Mouse (Mus musculus): ENCODE results near the gene Sall4. TPM values are rescaled to one million over a fixed set of nuclear protein-coding genes. Genes with fewer than 3 reads are reported as not detected.

The Sall4 gene
- polyA plus RNA-seq, 1 experiment, result 0.01 TPM

DNA sequence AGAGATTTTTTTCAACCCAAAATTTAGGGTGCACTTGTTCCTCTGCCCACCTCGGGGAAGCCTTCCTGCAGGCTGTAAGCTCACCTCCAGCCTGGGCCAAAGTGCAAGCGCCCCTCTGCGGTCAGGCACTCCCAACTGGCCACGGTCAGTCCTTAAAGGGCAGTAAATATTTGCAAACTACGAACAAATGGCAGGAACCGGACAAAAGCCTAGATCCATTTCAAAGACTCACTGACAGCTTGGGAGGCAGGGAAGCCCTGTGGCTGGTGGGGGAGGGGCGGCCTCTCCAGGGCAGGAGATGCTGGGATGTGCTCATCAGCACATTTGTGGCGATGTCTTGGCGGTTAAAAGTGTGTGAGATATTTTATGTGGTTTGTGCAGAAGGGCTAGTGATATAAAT, 12.3 kb upstream of the Sall4 start:
- Histone ChIP-seq H3K4me3 (replicated peaks) (no peak overlapping the region), H3K9me3 (ENCODE audit: control insufficient read depth, low read length) (no peaks in the 10 kb centered on the region), H3K4me1 (ENCODE audit: control insufficient read depth) (no peaks in the 10 kb centered on the region), H3K27me3 (ENCODE audit: control insufficient read depth) (no peaks in the 10 kb centered on the region), H3K36me3 (ENCODE audit: control insufficient read depth) (no peaks in the 10 kb centered on the region)
- no peak for TF ChIP-seq TAL1 (IDR thresholded peaks at IDR 0.05; ENCODE audit: low read length)
- no peak for TF ChIP-seq GATA1 (IDR thresholded peaks at IDR 0.05; ENCODE audit: low read length)

GRCm38 (mm10) chr2:168777481-168777880, 9.7 kb upstream of the Sall4 start:
- TF ChIP-seq TAL1 (IDR thresholded peaks at IDR 0.05; ENCODE audit: low read length) (no peak), GATA1 (IDR thresholded peaks at IDR 0.05; ENCODE audit: low read length) (no peak)
- Histone ChIP-seq H3K36me3 (ENCODE audit: control insufficient read depth) (no peaks in the 10 kb centered on the region), H3K9me3 (ENCODE audit: control insufficient read depth, low read length) (no peaks in the 10 kb centered on the region), H3K4me3 (replicated peaks) (no peak overlapping the region), H3K27me3 (ENCODE audit: control insufficient read depth) (no peaks in the 10 kb centered on the region), H3K4me1 (ENCODE audit: control insufficient read depth) (no peaks in the 10 kb centered on the region)

DNA sequence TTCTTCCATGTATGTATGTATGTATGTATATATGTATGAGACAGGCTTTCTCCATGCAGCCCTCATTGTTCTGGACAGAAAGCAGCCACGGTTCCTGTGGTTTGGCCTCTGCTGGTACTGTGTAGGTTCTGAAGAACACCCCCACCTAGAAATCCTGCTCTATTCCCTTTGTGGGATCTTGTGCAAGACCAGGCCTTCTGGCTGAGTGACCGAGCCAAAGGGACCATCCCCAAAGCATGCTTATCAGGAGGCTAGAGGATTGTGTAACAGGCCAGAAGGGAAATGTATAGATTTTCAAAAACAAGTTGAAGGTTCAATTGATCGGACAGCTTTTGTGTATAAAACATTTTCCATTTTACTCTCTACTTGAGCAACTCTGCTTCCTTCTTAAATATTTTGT, 8.5 kb upstream of the Sall4 start:
- H3K9me3 ChIP-seq (ENCODE audit: control insufficient read depth, low read length), result no peaks in the 10 kb centered on the region
- no peaks in the 10 kb centered on the region for H3K27me3 ChIP-seq (ENCODE audit: control insufficient read depth)
- TF ChIP-seq GATA1 (IDR thresholded peaks at IDR 0.05; ENCODE audit: low read length), result no peak
- no peak for TF ChIP-seq TAL1 (IDR thresholded peaks at IDR 0.05; ENCODE audit: low read length)
- no peak overlapping the region for H3K4me3 ChIP-seq (replicated peaks)
- H3K36me3 ChIP-seq (ENCODE audit: control insufficient read depth), result no peaks in the 10 kb centered on the region
- no peaks in the 10 kb centered on the region for H3K4me1 ChIP-seq (ENCODE audit: control insufficient read depth)

DNA sequence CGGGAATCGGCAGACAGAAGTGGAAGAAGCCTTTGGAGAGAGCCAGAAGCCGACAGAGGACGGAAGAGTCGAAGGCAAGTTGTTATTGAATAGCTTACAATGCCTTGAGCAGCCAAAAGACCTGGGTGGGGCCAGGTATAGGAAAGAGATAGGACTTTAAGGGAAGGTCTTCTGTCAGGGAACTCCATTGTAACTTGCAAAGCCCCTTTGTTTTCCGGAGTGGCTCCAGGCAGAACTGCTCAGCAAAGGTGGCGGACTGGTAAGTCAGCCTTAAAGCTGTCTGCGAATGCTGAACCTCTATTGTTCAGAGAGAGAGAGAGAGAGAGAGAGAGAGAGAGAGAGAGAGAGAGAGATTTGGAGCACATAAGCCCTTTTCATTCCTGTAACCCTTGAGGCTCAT, 1.5 kb upstream of the Sall4 start:
- Histone ChIP-seq H3K27me3 (ENCODE audit: control insufficient read depth) (peaks cover 49% of the 10 kb centered on the region), H3K36me3 (ENCODE audit: control insufficient read depth) (no peaks in the 10 kb centered on the region), H3K9me3 (ENCODE audit: control insufficient read depth, low read length) (no peaks in the 10 kb centered on the region), H3K4me3 (replicated peaks) (no peak overlapping the region), H3K4me1 (ENCODE audit: control insufficient read depth) (no peaks in the 10 kb centered on the region)
- TF ChIP-seq GATA1 (IDR thresholded peaks at IDR 0.05; ENCODE audit: low read length) (no peak), TAL1 (IDR thresholded peaks at IDR 0.05; ENCODE audit: low read length) (no peak)

DNA sequence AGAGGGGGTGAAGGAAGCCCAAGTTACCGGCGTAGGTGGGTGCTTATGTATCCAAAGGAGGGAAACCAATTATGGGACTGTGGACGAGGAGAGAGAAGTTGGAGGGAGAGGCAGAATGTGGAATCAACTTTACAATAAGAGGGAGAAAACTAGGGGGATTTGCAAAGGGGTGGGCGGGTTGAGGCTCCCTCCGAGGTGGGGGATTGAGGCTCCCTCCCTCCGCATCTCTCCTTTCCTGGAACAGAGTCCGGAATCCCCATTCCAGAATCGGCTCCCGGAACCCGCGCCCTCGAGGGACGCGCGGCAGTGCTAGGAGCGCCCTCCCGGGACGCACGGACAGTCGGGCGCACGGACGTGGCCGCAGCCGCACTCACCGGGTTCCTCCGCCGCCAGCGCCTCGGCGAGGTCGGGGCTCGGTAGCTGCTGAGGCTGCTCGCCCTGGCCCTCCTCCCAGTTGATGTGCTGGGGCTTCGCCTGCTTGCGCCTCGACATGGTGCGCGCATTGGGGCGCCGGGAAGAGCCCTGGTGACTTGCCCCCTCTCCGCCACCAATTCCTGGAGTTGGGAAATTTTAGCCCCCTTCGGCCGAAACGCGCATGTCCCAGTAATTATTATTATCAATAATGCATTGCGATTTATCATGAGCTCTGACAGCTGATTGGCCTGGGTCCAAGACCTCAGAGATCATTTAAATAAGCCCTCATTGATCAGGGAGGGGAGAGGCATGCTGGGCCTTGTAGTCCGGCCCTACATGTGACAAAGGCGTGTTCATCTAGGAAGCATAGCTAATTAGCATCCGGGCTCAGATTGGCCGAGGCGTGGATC, 993 bp downstream of the Sall4 start:
- H3K27me3 ChIP-seq (ENCODE audit: control insufficient read depth), result peaks cover 65% of the 10 kb centered on the region
- H3K4me3 ChIP-seq (replicated peaks), result peak overlapping the region; percentile 39

DNA sequence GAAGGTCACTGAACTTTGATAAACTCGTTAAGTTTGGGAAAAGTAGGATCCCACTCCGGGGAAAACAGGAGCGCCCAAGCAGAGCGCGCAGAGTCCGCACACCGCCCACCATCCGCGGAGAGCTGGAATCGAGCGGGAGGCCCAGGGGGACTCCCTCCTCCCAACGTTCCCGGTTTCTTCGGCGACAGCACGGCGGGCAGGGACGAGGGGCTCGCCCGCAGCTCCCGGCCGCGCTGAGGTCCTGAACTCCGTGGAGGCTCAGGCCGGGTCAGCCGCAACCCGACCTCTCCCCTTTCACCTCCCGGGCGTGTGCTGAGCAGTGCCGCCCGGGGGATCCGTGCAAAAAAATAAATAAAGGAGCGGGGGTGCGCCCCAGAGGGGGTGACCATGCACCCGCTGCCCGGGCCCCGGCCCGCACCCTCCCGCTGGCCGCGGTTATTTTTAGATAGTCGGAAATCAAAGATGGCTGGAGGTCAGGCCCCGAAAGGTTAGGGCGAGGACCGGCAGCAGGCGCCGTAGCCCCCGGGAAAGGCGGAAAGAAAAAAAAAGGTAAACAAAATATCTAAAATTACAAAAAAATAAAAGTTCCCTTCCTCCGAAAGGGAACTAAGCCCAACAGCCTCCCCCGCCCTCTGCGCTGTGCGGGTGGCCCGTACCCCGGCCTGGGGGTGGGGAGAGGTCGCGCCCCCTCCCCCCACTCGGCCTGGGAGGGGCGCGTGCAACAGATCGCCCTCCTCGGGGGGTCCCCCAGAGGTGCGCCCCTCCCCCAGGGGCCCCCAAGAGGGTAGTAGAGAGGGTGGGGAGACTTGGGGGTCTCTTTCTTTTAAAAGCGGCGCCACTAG, 1.8 kb downstream of the Sall4 start:
- Histone ChIP-seq H3K4me1 (ENCODE audit: control insufficient read depth) (no peaks in the 10 kb centered on the region), H3K9me3 (ENCODE audit: control insufficient read depth, low read length) (no peaks in the 10 kb centered on the region), H3K4me3 (replicated peaks) (peak overlapping the region; percentile 39), H3K27me3 (ENCODE audit: control insufficient read depth) (peaks cover 69% of the 10 kb centered on the region), H3K36me3 (ENCODE audit: control insufficient read depth) (no peaks in the 10 kb centered on the region)
- TF ChIP-seq TAL1 (IDR thresholded peaks at IDR 0.05; ENCODE audit: low read length) (no peak), GATA1 (IDR thresholded peaks at IDR 0.05; ENCODE audit: low read length) (no peak)

More for the DNA sequence above, 993 bp downstream of the Sall4 start:
- no peak for TF ChIP-seq TAL1 (IDR thresholded peaks at IDR 0.05; ENCODE audit: low read length)
- no peak for TF ChIP-seq GATA1 (IDR thresholded peaks at IDR 0.05; ENCODE audit: low read length)
- H3K36me3 ChIP-seq (ENCODE audit: control insufficient read depth), result no peaks in the 10 kb centered on the region
- no peaks in the 10 kb centered on the region for H3K9me3 ChIP-seq (ENCODE audit: control insufficient read depth, low read length)
- no peaks in the 10 kb centered on the region for H3K4me1 ChIP-seq (ENCODE audit: control insufficient read depth)

GRCm38 (mm10) chr2:168765065-168765681, 2.6 kb downstream of the Sall4 start:
- peaks cover 69% of the 10 kb centered on the region for H3K27me3 ChIP-seq (ENCODE audit: control insufficient read depth)
- no peaks in the 10 kb centered on the region for H3K36me3 ChIP-seq (ENCODE audit: control insufficient read depth)
- peak overlapping the region; percentile 39 for H3K4me3 ChIP-seq (replicated peaks)

DNA sequence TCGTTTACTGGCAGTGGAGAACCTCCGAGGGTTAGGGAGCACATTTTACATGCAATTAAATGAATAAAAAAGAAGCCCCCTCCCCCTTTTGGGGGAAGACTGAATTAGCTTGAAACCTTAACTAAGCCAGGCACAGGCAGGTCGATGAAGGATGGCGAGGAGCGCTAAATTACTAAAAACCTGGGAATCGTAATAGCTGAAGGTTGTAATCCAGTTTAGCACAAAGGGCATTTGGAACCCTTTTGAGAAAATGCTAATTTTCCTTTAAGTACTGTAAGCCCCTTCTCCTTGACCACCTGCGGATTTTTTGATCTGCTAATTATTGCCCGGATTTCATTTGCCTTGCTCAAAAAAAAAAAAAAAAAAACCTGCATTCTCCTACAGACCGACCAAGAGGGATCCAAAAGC, 3.3 kb downstream of the Sall4 start:
- TF ChIP-seq GATA1 (IDR thresholded peaks at IDR 0.05; ENCODE audit: low read length) (no peak), TAL1 (IDR thresholded peaks at IDR 0.05; ENCODE audit: low read length) (no peak)
- Histone ChIP-seq H3K4me1 (ENCODE audit: control insufficient read depth) (no peaks in the 10 kb centered on the region), H3K36me3 (ENCODE audit: control insufficient read depth) (no peaks in the 10 kb centered on the region), H3K4me3 (replicated peaks) (no peak overlapping the region), H3K27me3 (ENCODE audit: control insufficient read depth) (peaks cover 69% of the 10 kb centered on the region), H3K9me3 (ENCODE audit: control insufficient read depth, low read length) (no peaks in the 10 kb centered on the region)

More at GRCm38 (mm10) chr2:168765065-168765681, 2.6 kb downstream of the Sall4 start:
- no peaks in the 10 kb centered on the region for H3K9me3 ChIP-seq (ENCODE audit: control insufficient read depth, low read length)
- TF ChIP-seq TAL1 (IDR thresholded peaks at IDR 0.05; ENCODE audit: low read length) (no peak), GATA1 (IDR thresholded peaks at IDR 0.05; ENCODE audit: low read length) (no peak)
- H3K4me1 ChIP-seq (ENCODE audit: control insufficient read depth), result no peaks in the 10 kb centered on the region

DNA sequence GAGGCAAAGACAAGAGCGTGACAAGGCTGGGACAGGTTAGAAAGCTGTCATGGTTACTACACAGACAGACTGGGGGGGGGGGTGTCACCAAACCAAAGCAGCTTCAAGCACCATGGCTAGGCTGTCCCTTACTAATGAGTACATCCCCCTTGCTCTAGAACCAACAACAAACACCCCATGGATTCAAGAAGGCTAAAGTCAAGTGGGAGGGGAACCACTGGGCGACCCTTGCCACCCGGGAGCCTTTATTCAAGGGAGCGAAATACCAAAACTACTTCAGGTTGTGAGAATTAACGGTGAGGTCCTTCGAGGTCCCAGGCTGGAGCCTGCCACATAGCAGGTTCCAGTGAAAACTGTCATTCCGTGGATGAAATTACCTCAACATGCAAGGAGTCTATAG, 4.0 kb downstream of the Sall4 start:
- Histone ChIP-seq H3K4me1 (ENCODE audit: control insufficient read depth) (no peaks in the 10 kb centered on the region), H3K27me3 (ENCODE audit: control insufficient read depth) (peaks cover 65% of the 10 kb centered on the region), H3K36me3 (ENCODE audit: control insufficient read depth) (no peaks in the 10 kb centered on the region), H3K4me3 (replicated peaks) (no peak overlapping the region), H3K9me3 (ENCODE audit: control insufficient read depth, low read length) (no peaks in the 10 kb centered on the region)
- TF ChIP-seq TAL1 (IDR thresholded peaks at IDR 0.05; ENCODE audit: low read length) (no peak), GATA1 (IDR thresholded peaks at IDR 0.05; ENCODE audit: low read length) (no peak)
